Mouse (Mus musculus) c-Kit-positive CD71-positive TER-119-negative erythroid progenitor cells, embryonic 14.5 days (primary cell): ENCODE measurements around the gene AC161166.1.
"Not testable (repeated sequence)": the region's sequence is repeated elsewhere in the genome, so short reads cannot be mapped to it uniquely, and the experiment has no call there.

Experiments
- DNase-seq: peaks from one replicate; pipeline ENCODE4 v3.0.0-alpha.2; 2013; ENCODE audit warnings: low read depth

The AC161166.1 gene

DNA sequence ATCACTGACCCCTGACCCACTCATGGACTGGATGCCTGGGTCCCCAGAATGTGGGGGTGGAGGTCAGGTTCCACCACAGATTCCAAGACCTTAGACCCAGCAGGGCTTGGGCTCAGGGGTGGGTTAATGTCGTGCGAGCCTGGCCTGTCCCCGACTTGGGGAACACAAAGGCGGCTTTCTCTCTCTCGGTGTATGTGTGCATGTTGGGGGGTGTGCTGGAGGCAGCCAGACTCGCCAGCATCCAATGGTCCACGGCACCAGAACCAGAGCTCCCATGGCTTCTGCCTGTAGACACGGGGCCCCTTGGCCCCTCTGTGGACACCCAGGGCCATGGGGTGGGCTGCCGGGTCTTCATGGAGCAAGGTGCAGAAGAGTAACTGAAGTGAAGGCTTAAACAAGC is 26.8 kb downstream of the AC161166.1 start:
- DNase-seq = no peak

DNA sequence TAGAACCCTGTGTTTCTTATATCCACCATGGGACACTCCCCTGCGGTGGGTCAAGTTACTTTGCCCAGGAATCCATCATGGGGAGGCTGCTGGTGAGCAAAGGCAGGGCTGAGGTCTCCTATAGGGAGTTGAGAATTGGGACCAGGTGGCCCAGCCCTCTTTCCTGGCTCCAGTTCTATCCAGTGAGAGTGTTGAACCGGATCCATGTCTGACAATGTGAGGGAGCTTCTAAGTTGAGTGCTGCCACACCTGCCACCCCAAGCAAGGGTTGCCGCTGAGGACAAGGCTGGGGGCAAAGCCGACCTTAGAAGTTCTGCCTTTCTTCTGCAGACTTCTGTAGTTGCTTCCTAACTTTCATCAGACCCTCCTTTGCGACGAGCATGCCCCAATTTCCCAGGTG is 29.0 kb downstream of the AC161166.1 start:
- DNase-seq = not testable (repeated sequence)

DNA sequence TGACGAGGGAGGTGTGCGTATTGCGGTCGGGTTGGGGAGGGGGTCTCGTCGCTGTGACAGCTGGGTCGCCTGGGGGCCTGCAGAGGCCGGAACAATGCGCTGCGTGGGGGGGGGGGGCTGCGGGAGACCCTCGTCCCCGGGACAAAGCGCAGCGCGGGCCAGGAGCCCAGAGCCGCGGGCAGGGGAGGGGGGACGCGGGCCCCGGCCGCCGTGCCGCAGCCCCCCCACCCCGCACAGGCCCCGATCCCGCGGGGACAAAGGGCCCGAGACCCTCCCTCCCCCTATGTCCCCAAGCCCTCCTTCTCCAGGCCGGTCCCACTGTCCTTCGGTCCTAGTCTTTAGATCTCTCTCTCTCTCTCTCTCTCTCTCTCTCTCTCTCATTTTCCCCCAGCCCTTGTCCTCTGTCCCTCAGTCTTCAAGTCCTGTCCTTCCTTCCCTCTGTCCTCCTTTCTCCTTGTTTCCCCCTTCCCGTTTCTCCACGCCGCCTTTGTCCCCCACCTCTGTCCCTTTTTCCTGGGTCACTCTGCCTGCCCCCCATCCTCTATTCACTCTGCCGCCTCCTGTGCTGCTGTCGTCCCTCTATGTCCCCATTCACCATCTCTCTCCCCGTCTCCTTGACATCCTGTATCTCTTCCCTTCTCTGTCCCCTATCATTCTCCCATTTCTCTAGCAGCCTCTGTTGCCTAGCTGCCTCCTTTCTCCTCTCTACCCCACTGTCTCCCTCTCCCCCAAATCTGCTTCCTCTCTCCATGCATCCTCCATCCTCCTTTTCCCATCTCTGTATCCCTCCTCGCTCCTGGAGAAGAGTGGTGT is 29.8 kb downstream of the AC161166.1 start:
- DNase-seq = no peak

DNA sequence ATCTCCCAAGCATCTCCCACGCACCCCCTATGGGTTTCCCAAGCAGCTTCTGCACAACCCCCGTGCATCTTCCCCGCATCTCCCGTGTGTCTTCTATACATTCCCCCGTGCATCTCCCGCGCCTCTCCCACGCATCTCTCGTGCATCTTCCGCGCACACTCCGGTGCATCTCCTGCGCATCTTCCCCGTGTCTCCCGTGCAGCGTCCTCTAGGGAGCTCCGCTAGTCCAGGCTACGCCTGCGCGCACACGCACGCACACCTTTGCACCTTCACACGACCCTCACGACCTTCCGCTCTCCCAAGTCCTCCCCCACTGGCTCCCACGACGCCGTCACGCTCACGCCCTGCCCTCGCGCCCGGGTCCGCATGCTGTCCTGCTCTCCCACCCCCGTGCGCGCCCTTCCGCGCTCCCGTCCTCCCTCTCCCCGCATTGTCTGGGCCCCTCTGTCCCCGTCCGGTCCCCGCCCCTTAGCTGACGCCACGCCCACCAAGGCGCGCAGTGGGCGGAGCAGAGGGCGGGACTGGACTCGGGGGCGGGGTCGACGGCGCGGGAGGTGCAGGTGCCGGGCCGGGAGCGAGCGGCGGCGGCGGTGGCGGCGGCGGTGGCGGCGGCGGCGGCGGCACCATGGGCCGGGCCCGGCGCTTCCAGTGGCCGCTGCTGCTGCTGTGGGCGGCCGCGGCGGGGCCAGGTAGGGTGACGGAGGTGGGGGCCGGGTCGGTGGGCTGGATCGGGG is 30.6 kb downstream of the AC161166.1 start, which contains the start of gene Cadm4:
Gene Cadm4 (plus strand): TSS at position 550 of the 734 bp plus-strand sequence.
- DNase-seq = peak; percentile 58

DNA sequence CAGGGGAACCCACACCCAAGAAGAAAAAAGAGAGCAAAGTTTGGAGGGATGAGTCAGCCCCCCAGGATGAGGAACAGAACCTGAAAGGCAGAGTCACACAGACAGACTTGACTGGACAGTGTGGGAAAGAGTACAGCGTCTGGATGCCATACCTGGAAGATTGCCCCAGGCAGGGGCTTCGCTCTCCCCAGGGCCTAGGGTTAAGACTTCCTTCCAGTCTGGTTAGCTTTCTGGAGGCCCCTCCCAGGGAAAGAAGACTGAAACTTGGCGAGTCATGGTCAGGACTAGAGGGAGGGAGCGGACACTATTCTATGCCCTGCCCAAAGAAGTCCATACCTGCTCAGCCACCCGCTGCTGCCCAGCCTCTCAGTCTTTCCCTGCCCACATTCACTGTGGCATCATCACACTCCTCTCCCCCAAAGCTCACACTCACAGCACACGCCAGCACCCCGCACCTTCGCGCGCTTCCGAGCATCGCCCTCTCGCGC is 31.2 kb downstream of the AC161166.1 start:
- DNase-seq = no peak

DNA sequence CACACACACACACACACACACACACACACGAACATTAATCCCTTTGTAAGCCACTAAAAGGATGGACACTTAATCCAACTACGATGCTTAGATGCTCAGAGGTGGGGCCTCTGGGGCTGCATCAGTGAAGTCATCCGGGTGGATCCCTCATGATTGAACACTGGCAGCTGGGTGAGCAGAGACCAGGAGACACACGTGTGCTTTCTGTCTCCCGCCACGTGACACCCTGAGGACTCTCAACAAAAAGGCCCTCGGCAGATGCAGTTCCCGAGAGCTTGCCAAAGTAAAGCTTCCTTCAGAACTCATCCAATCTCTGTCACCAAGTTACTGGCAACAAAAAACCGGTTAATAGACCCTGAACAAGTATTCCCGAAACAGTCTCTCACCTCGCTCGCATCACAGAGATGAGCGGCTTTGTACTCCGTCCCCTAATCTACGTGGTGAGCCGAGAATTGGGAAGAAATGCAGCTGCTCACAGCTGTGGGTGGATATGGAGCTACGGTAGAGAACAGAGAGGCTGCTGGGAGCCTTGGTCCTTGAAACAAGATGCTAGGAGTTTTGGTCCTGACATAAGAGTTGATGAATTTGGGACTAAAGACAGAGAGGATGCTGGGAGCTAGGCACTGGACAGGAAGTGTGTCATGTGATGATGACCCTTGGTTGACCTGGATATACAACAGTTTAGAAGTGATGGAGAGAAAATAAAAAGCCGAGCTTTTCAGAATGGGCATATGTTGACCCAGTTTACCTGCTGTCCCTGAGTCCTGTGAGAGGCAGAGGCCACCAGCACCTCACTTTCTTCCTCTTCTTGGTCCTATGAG is 31.9 kb downstream of the AC161166.1 start:
- no peak for DNase-seq

DNA sequence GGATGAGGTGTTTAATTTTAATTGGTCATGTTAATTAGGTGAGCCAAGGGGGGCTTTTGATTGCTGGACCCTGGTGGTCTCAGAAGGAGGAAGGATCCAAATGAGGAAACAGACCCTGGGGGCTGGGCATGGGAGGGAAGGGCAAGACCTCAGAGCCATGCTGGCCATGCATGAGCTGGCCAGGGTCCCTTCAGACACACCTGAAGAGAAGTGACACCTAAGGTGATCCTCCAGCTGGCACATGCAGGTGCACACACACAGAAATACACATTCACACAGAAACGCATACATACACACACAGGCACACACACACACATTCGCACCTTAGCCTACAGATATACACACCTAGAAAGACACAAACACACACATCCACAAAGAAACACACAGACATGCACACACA is 32.6 kb downstream of the AC161166.1 start:
- no peak for DNase-seq

DNA sequence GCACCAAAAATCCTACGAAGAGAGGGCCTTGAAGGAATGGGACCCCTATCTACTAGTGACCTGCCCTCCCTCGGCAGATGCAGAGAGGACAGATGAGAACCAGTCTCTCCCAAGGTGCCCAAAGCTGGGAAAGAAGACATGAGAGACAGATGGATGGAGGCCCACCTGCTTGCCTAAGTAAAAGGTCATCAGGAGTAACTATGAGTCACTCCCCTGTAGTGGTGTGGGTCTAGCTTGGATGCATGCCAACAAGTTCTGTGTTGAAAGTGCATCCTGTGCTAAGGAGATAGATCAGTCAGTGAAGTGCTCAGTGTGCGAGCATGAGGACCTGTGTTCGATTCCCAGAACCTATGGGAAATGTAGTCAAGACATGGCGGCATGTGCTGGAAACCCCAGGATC is 33.3 kb downstream of the AC161166.1 start:
- no peak for DNase-seq

DNA sequence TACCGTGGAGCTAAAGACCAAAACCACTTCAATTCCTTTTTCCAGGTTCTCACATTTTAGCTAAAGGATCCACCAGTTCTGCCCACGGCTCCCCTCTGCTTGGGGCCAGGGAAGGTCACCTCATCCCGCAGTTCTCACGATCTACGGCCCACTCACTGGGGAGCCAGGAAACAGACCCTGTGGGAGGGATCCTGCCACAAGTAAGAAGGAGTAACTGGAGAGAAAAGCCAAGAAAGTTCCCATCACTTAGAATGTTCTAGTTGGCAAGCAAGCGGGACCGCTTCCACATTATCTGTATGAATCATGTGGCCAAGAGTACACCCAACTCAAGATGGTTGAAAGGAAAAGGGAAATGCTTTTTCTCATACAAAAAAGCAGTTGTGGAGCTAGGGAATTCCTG is 35.4 kb downstream of the AC161166.1 start:
- DNase-seq = no peak

DNA sequence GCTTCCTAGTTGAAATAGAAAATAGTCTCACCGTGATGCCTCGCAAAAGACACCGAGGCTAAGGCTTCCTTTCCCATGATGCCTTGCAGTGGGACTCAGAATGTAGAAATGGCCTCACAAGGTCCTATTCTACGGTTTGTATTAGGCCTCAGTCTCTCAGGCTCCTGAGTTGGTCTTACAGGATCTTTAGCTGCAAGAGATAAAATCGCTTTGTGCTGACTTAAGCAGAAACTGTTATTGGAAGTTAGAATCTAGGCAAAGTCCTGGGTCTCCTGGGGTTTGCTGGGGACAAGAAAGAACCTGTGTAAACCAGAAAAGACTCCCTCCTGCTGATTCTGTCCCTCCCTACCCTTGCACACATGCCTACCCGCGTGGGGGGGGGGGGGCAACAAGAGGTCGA is 35.9 kb downstream of the AC161166.1 start:
- DNase-seq = no peak

DNA sequence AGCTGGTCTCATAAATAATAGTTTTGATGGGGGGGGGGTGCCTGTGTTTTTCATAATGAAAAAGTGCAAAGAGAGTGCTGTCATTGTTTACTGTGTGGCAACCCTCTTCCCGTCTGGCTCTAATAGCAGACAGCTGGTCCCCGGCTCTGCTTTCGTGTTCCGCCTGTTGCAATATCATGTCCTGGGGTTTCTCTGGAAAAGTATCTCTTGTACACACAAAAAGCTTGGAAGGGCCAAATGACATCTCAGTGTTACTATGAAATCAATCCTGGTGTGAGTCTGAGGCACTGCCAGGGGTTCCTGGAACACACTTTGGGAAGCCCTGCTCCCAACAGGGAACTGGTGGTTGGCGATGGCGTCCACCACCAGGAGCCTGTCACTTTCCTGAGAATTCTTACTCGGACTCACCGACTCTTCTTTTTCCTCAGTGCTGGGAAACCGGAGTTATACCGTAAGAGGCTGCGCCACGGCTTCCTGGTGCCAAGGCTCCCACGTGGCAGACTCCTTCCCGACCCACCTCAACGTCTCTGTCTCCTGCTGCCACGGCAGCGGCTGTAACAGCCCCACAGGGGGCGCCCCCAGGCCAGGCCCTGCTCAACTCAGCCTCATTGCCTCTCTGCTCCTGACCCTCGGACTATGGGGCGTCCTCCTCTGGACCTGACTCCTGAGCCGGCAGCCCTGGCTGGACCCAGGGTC is 37.3 kb downstream of the AC161166.1 start:
- DNase-seq = no peak

DNA sequence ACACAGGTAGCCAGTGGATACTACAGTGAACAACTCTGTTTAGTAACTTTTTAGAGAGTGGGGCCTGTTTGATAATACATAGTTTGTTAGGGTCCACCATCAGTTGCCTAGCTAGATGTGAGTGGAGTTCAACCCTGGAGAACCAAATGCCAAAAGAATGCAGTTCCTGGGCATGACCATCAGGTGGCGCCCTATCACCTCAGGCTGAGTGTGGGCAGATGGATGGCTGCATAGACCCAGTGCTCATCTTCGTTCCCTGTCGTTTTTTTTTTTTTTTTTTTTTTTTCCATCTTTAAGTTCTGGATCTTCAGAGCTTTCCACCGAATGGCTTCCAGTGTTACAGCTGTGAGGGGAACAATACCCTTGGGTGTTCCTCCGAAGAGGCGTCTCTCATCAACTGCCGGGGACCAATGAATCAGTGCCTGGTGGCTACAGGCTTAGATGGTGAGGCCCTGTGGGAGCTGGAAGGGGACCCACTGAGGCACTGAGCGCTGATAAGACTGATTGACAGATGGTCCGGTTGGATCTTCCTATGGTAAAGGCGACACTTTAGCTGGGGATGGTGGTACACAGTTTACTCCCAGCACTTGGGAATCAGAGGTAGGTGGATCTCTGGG is 38.2 kb downstream of the AC161166.1 start:
- DNase-seq = no peak

DNA sequence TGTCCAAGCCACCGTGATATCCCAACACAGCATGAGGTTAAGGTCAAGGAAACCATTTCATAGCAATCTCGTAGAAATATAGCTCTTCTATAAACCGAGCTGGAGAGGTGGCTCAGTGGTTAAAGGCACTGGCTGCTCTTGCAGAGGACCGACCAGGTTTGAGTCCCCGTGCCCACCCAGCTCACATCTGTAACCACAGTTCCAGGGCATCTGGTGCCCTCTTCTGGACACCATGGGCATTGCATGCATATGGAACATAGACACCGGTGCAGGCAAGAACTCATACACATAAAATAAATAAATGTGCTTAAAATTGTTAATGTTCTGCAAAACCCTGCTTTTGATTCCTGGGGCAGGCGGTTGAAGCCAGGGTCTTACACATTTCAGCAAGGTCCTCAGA is 39.3 kb downstream of the AC161166.1 start:
- no peak for DNase-seq

DNA sequence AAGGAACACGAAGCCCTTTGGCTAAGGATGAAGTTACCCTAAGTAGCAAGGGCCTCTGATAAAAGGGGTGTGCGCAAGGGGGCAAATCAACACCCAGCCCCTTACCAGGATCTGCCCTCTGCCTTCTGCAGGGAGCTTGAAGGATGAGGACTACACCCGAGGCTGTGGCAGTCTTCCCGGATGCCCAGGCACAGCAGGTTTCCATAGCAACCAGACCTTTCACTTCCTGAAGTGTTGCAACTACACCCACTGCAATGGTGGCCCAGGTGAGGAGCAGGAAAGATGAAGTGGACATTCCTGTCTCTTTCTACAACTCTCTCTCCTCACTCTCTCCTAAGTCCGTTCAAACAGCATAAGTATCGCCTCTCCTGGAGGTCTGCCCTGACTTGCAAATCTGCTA is 39.8 kb downstream of the AC161166.1 start:
- no peak for DNase-seq

DNA sequence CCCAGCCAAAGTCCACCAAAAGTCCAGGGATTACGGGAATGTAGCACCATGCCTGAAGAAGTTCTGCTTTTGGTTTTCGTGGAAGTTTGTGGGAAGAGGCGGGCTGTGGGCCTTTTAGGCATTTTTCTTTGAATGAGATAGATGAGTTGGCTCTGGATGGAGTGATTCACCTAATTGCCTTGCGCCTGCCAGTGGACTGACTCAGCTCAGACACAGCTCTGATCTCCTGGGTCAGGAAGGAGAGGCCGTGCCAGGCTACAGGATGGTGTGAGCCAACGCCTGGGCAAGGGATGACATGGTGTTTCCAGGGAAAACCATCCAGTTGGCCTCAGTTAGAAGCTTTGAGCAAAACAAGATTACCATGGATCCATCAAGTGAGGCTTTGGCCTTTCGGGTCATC is 41.9 kb downstream of the AC161166.1 start:
- no peak for DNase-seq

DNA sequence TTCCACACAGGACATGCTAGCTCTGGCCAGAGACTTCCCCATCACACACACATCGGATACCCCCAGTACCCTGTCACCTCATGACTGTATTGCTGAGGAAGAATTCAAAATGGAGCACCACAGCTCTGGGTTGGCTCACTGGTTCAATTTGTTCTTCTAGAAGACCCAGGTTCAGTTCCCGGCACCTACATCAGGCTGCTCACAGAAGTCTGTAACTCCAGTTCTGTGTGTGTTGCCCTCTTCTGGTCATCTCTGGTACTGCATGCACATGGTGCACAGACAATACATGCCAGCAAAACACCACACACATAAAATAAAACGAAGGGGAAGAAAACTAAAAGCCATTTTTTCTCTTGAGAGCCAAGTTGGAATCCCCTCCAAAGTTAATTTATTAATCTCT is 43.1 kb downstream of the AC161166.1 start:
- no peak for DNase-seq

DNA sequence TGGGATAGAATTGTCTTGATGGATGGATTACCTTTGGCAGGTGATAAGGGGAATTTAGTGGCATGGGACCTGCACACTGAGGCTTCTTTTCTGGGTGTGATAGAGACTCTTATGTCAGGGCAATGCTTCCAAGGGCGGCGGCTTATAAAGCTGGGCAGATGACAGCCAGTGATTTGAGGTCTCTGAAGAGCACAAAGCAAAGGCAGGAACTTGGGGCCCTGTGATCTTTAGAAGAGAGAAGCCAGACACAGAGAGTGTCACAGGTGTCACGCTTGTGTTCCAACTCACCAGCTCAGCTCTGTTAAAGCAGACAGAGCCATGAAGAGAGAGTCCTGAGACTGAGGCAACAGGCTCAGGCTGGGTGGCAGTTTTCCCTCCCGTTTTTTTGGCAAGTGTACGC is 44.4 kb downstream of the AC161166.1 start:
- DNase-seq = no peak

DNA sequence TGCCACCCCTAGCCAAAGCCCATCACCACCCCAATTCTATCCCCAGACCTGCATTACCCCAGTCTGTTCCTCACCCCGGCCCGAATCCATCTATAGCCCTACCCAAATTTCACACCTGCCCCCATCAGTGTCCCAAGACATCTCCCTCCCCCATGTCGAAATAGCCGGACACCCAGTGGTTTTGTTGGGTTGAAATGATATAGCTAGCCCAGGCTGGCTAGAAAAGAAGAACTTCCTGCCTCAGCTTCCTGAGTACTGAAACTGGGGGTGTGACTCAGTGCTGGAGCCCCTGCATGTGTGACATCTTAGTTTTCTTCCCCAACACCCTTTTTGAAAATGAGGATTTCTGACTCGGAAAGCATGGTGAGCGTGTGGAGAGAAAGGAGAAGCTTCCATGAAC is 45.4 kb downstream of the AC161166.1 start:
- DNase-seq = no peak

DNA sequence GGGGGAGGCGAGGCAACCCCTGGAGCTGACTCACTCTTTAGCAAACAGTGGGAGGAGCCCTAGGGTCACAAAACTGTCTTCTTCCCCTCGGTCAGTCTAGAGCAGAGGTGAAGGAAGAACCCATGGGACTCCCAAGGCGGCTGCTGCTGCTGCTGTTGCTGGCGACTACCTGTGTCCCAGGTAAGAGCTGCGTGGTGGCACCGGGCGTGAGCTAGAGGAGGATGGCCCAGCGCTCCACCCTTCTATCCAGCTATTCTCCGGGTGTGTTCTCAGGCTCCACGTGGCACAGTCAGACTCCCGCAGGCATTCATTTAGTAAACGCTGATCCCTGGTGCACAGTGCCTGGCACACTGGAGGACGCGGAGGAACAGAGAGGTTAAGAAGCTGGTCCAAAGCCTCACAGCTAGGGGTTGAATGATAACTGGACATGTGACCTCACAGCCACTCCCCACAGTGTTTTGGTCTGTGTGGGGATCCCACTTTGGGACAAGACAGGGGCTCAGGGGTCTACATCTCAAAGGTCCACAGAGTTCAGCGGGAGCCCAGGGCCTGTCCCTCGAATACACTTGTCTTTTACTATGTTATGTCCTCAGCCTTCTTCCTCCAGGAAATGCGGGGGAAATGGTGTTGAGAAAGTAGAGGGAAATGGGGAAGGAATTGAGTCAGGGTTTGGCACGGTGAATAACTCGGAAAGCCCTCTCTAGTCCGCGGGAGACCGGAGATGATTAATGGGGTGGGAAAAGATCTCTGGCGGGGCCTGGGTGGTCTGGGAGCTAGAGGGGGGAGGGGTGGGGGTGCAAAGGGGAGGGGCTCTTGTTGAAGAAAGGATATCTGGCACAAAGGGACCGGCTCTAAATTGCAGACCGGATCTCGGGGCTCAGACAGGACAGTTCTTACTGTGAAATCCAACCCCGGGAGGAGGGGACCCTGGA is 49.6 kb downstream of the AC161166.1 start, which contains the start of gene Plaur:
Gene Plaur (plus strand): TSS at position 97 of the 932 bp plus-strand sequence.
- DNase-seq = no peak
